Mouse (Mus musculus): Measurements from ENCODE around the gene Ubp1.

The Ubp1 gene

GRCm38 (mm10) chr9:114014034-114014433 is 83.3 kb downstream of the Ubp1 start:
- no peak for DNase-seq (ENCODE audit: low read depth, low spot score)

DNA sequence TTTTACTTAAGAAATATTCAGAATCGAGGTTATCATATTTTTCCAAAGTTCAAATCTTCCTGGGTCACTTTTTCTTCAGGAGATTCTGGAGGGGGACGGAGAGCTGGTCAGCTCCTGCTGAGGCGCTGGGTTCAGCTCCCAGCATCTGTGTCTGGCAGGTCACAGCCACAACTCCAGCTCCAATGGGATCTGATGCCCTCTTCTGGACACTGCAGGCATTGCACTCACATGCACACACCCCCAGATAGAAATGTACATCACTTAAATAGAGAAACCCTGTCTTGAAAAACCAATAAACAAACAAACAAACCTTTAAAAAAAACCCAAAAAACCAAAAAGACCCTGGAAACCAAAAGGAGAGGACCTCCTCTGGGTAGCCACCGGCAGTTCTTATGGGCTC is 85.0 kb downstream of the Ubp1 start:
- DNase-seq (ENCODE audit: low read depth, low spot score): peak; percentile 75

DNA sequence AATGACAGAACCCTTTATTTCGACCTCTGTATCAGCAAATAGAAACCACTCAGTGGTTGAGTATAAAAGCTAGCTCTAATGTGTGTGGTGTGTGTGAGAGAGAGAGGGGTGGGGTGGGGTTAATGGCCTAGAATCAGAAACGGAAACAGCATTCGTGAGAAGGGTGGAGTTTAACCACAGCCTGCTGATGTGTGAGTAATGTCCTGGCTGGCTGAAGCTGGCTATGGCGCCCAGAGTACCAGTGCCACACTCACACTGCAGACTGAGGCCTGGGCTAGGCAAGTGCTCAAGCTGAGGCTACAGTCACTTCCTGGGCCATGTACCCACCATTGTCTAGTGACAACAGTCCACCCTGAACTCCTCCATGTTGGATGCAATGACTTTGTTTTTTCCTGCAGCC is 85.7 kb downstream of the Ubp1 start:
- DNase-seq (ENCODE audit: low read depth, low spot score): peak; percentile 39

- no peak for DNase-seq (ENCODE audit: low read depth, low spot score)
Observed at GRCm38 (mm10) chr9:114019012-114019762, 88.5 kb downstream of the Ubp1 start.

GRCm38 (mm10) chr9:114022141-114022540 is 91.4 kb downstream of the Ubp1 start:
- DNase-seq (ENCODE audit: low read depth, low spot score): no peak

GRCm38 (mm10) chr9:114025182-114025581 is 94.4 kb downstream of the Ubp1 start:
- DNase-seq (ENCODE audit: low read depth, low spot score): no peak

GRCm38 (mm10) chr9:114025846-114026245 is 95.1 kb downstream of the Ubp1 start:
- DNase-seq (ENCODE audit: low read depth, low spot score): no peak

GRCm38 (mm10) chr9:114026261-114026934 is 95.7 kb downstream of the Ubp1 start:
- DNase-seq (ENCODE audit: low read depth, low spot score): peak; percentile 93

All from R1 (cell line).